Mouse (Mus musculus) erythroblast, embryonic 14.5 days (primary cell): Measurements from ENCODE around the gene Olfr809. TPM values are rescaled to one million over a fixed set of nuclear protein-coding genes. Genes with fewer than 3 reads are reported as not detected.

ENCODE experiments used
- H3K27me3 ChIP-seq: 2 replicates; pipeline ENCODE4 v1.6.1; 2012; ENCODE audit warnings: inconsistent platforms; ENCODE audit not compliant: control insufficient read depth
- H3K36me3 ChIP-seq: 2 replicates; pipeline ENCODE4 v1.6.1; 2012; ENCODE audit warnings: mild to moderate bottlenecking, inconsistent platforms; ENCODE audit not compliant: control insufficient read depth
- H3K4me1 ChIP-seq: 2 replicates; pipeline ENCODE4 v1.6.1; 2012; ENCODE audit warnings: inconsistent platforms; ENCODE audit not compliant: control insufficient read depth
- H3K4me3 ChIP-seq: replicated peaks from 2 replicates; pipeline ENCODE3; 2012; ENCODE audit warnings: moderate library complexity, mild to moderate bottlenecking, inconsistent platforms
- H3K9me3 ChIP-seq: 2 replicates; pipeline ENCODE4 v1.6.1; 2012; ENCODE audit warnings: low read length, inconsistent platforms, mixed read lengths; ENCODE audit not compliant: control insufficient read depth
- GATA1 ChIP-seq: IDR thresholded peaks from 2 replicates; pipeline ENCODE4 v1.6.1; 2012; ENCODE audit warnings: low read length, inconsistent platforms, mixed read lengths
- TAL1 ChIP-seq: IDR thresholded peaks from 3 replicates; pipeline ENCODE4 v1.6.1; 2012; ENCODE audit warnings: low read length, inconsistent platforms, mixed read lengths
- polyA plus RNA-seq: library from polyadenylated mRNA; stranded (reverse); fragments of >175 nt; gene quantifications from 2 replicates; pipeline ENCODE4 v1.2.3, GENCODE M21; 2012

Olfr809 gene
- polyA plus RNA-seq, result not detected in 2 replicates

- Histone ChIP-seq H3K4me3 (no peak within 1 kb of the TSS), H3K9me3 (no peaks in the 10 kb centered on the region), H3K36me3 (no peaks in the 10 kb centered on the region), H3K27me3 (no peaks in the 10 kb centered on the region), H3K4me1 (no peaks in the 10 kb centered on the region)
- no peak for TF ChIP-seq TAL1
- no peak for TF ChIP-seq GATA1
Observed at GRCm38 (mm10) chr10:129774338-129774737, at the start of gene Olfr809. Gene Olfr809 (plus strand): TSS chr10:129774638.

GRCm38 (mm10) chr10:129729275-129729674 lies 45.2 kb upstream of the Olfr809 start, which contains the start of gene Olfr805:
Gene Olfr805 (minus strand): TSS chr10:129729375.
- H3K9me3 ChIP-seq, result no peaks in the 10 kb centered on the region
- H3K4me1 ChIP-seq, result no peaks in the 10 kb centered on the region
- H3K4me3 ChIP-seq, result no peak within 1 kb of the TSS
- no peak for TF ChIP-seq GATA1
- no peak for TF ChIP-seq TAL1
- H3K36me3 ChIP-seq, result no peaks in the 10 kb centered on the region
- H3K27me3 ChIP-seq, result no peaks in the 10 kb centered on the region

DNA sequence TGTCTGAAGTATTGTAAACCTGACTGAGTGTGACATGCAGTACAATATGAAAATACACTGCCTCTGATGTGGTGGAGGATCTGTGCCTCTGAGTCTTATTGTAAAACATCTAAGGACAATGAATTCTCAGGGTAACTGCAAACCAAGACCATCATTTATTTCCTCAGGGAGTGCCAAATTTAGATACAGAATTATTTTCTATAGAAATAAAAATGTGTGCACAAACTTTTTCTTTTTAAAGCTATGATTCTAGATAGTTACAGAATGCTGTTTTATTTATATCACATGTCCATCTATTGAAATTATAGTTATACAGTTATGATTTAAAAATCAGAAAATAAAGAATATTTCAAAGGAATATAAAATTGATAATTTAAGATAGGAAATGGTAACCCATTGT lies 32.6 kb upstream of the Olfr809 start, which contains the start of gene Olfr806:
Gene Olfr806 (minus strand): TSS at position 101 of the 400 bp plus-strand sequence.
- Histone ChIP-seq H3K27me3 (no peaks in the 10 kb centered on the region), H3K36me3 (no peaks in the 10 kb centered on the region), H3K4me3 (no peak within 1 kb of the TSS), H3K4me1 (no peaks in the 10 kb centered on the region), H3K9me3 (0 out of 2 replicates have a peak, but pooled peaks cover 2% of the 10 kb centered on the region)
- TF ChIP-seq GATA1, result no peak
- TF ChIP-seq TAL1, result no peak

GRCm38 (mm10) chr10:129757693-129758092 lies 16.7 kb upstream of the Olfr809 start, which contains the start of gene Olfr807:
Gene Olfr807 (minus strand): TSS chr10:129757793.
- Histone ChIP-seq H3K27me3 (no peaks in the 10 kb centered on the region), H3K4me1 (no peaks in the 10 kb centered on the region), H3K4me3 (no peak within 1 kb of the TSS), H3K9me3 (peaks cover 2% of the 10 kb centered on the region; the same call in 1 of the 2 replicates), H3K36me3 (no peaks in the 10 kb centered on the region)
- TF ChIP-seq GATA1, result no peak
- TF ChIP-seq TAL1, result no peak

DNA sequence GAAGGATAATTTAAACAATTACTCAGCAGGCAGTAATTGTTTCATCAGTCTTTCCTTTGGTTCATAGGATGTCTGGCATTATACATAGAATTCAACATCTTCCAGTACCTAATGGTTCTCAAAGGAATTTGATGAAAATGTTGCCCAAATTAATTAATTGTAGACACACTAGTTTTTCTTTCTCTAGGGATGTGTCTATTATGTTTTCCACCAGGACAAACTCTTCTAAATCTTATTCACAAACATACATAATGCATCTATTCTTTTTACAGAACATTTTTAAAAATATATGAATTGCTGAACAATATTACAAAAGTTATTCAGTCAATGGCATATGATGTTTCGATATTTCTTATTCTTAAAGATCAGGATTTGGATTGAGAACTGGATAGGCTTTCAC lies 9.3 kb upstream of the Olfr809 start, which contains the start of gene Olfr808:
Gene Olfr808 (plus strand): TSS at position 301 of the 400 bp plus-strand sequence.
- no peak within 1 kb of the TSS for H3K4me3 ChIP-seq
- TF ChIP-seq GATA1 (no peak), TAL1 (no peak)
- no peaks in the 10 kb centered on the region for H3K36me3 ChIP-seq
- H3K27me3 ChIP-seq, result no peaks in the 10 kb centered on the region
- H3K9me3 ChIP-seq, result no peaks in the 10 kb centered on the region; the same call in 1 of the 2 replicates
- no peaks in the 10 kb centered on the region for H3K4me1 ChIP-seq

GRCm38 (mm10) chr10:129778123-129778522 lies 3.7 kb downstream of the Olfr809 start:
- Histone ChIP-seq H3K4me1 (no peaks in the 10 kb centered on the region), H3K27me3 (no peaks in the 10 kb centered on the region), H3K4me3 (no peak overlapping the region), H3K36me3 (no peaks in the 10 kb centered on the region), H3K9me3 (no peaks in the 10 kb centered on the region)
- no peak for TF ChIP-seq TAL1
- no peak for TF ChIP-seq GATA1

DNA sequence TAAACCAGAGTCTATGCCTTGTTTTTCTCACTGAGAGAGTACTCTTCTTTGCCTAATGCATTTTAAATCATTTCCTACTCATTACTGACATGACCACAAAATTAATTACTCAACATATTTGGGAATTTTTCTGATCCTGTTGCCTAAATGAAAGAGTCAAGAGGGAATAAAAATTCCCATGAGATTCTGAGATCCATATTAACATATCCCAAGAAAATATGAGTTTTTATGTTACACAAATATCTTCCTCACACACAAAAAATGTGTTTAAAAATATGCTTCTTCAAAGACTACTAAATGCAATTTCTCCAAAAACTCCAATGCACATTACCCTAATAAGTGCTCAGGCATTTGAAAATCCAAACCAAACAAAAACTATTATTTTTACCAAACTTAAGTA lies 20.4 kb downstream of the Olfr809 start, which contains the start of gene Olfr810:
Gene Olfr810 (minus strand): TSS at position 101 of the 400 bp plus-strand sequence.
- H3K4me1 ChIP-seq, result no peaks in the 10 kb centered on the region
- TF ChIP-seq GATA1 (no peak), TAL1 (no peak)
- H3K9me3 ChIP-seq, result no peaks in the 10 kb centered on the region
- H3K27me3 ChIP-seq, result no peaks in the 10 kb centered on the region
- H3K36me3 ChIP-seq, result no peaks in the 10 kb centered on the region
- H3K4me3 ChIP-seq, result no peak within 1 kb of the TSS

- no peaks in the 10 kb centered on the region; the same call in 1 of the 2 replicates for H3K9me3 ChIP-seq
- no peaks in the 10 kb centered on the region for H3K36me3 ChIP-seq
- H3K27me3 ChIP-seq, result no peaks in the 10 kb centered on the region
- TF ChIP-seq GATA1 (no peak), TAL1 (no peak)
- H3K4me3 ChIP-seq, result no peak within 1 kb of the TSS
- no peaks in the 10 kb centered on the region for H3K4me1 ChIP-seq
Observed at GRCm38 (mm10) chr10:129804296-129804695, 29.9 kb downstream of the Olfr809 start, which contains the start of gene Olfr811. Gene Olfr811 (minus strand): TSS chr10:129804396.

Other genes with a start within 250 kb of the Olfr809 start
- not detected in 2 replicates for gene Olfr792, start 235.5 kb upstream of the Olfr809 start, polyA plus RNA-seq
- not detected in 2 replicates for gene Olfr794, start 207.0 kb upstream of the Olfr809 start, polyA plus RNA-seq
- not detected in 2 replicates for gene Olfr796, start 162.1 kb upstream of the Olfr809 start, polyA plus RNA-seq
- not detected in 2 replicates for gene Olfr798, start 146.7 kb upstream of the Olfr809 start, polyA plus RNA-seq
- gene Olfr799, start 137.2 kb upstream of the Olfr809 start, polyA plus RNA-seq, result not detected in 2 replicates
- gene Olfr800, start 116.9 kb upstream of the Olfr809 start, polyA plus RNA-seq, result 0.01 TPM in 1 of 2 replicates, not detected in the other
- gene Olfr801, start 100.8 kb upstream of the Olfr809 start, polyA plus RNA-seq, result not detected in 2 replicates
- gene Olfr802, start 86.5 kb upstream of the Olfr809 start, polyA plus RNA-seq, result not detected in 2 replicates
- not detected in 2 replicates for gene Olfr803, start 80.4 kb upstream of the Olfr809 start, polyA plus RNA-seq
- gene Olfr804, start 71.4 kb upstream of the Olfr809 start, polyA plus RNA-seq, result not detected in 2 replicates
- gene Olfr805, start 45.3 kb upstream of the Olfr809 start, polyA plus RNA-seq, result not detected in 2 replicates
- not detected in 2 replicates for gene Olfr806, start 32.7 kb upstream of the Olfr809 start, polyA plus RNA-seq
- gene Olfr807, start 16.8 kb upstream of the Olfr809 start, polyA plus RNA-seq, result not detected in 2 replicates
- gene Olfr808, start 9.2 kb upstream of the Olfr809 start, polyA plus RNA-seq, result not detected in 2 replicates
- not detected in 2 replicates for gene Olfr810, start 20.3 kb downstream of the Olfr809 start, polyA plus RNA-seq
- gene Olfr811, start 29.8 kb downstream of the Olfr809 start, polyA plus RNA-seq, result not detected in 2 replicates
- gene Olfr812, start 71.5 kb downstream of the Olfr809 start, polyA plus RNA-seq, result not detected in 2 replicates
- not detected in 2 replicates for gene Olfr813, start 80.7 kb downstream of the Olfr809 start, polyA plus RNA-seq
- gene Olfr814, start 105.2 kb downstream of the Olfr809 start, polyA plus RNA-seq, result not detected in 2 replicates
- gene Olfr815, start 131.2 kb downstream of the Olfr809 start, polyA plus RNA-seq, result not detected in 2 replicates
- not detected in 2 replicates for gene Olfr816, start 141.0 kb downstream of the Olfr809 start, polyA plus RNA-seq
- gene Olfr818, start 174.5 kb downstream of the Olfr809 start, polyA plus RNA-seq, result not detected in 2 replicates
- not detected in 2 replicates for gene Olfr819, start 192.6 kb downstream of the Olfr809 start, polyA plus RNA-seq
- 0.02 TPM in 1 of 2 replicates, not detected in the other for gene Olfr247, start 201.5 kb downstream of the Olfr809 start, polyA plus RNA-seq
- gene Gm10310, start 210.4 kb downstream of the Olfr809 start, polyA plus RNA-seq, result not detected in 2 replicates
- 0.01 TPM in 1 of 2 replicates, not detected in the other for gene Olfr820, start 238.0 kb downstream of the Olfr809 start, polyA plus RNA-seq